ENCODE assay signal across 8 mouse cellular contexts in genomic region chr5:29036636-29037035, GRCm38 (mm10).
DNase-seq lines count a peak whose midpoint lies in the region; ATAC-seq lines count a peak whose summit lies in the region.

No protein-coding gene starts in this region.

- H3K27me3 ChIP-seq in kidney, embryonic 16.5 days (ENCODE audit: insufficient read depth, low read length), result no peaks in the 10 kb centered on the region

- no peak overlapping the region for H3K27ac ChIP-seq in kidney, embryonic 16.5 days (ENCODE audit: low read length)

- no peaks in the 10 kb centered on the region for H3K4me1 ChIP-seq in kidney, embryonic 16.5 days (ENCODE audit: insufficient read depth, low read length)

- ATAC-seq in kidney, embryonic 16.5 days (ENCODE audit: low FRiP score, low TSS enrichment), result no peak
- no peak for ATAC-seq in monocyte, adult 5-6 weeks (replicated peaks; ENCODE audit: insufficient number of reproducible peaks, low FRiP score, low TSS enrichment, poor library complexity, severe bottlenecking)

- WGBS in kidney, embryonic 16.5 days, result 64% methylated on average over 20 of the region's 20 CpGs

- H3K4me3 ChIP-seq in kidney, embryonic 16.5 days (ENCODE audit: low read length), result no peak overlapping the region

- H3K9me3 ChIP-seq in kidney, embryonic 16.5 days (ENCODE audit: low read length), result no peaks in the 10 kb centered on the region

- no peak overlapping the region for H3K4me2 ChIP-seq in kidney, embryonic 16.5 days (replicated peaks; ENCODE audit: low read depth, low read length)

- no peaks in the 10 kb centered on the region for H3K36me3 ChIP-seq in kidney, embryonic 16.5 days (ENCODE audit: insufficient read depth, low read length)

- no peak overlapping the region for H3K9ac ChIP-seq in kidney, embryonic 16.5 days (replicated peaks; ENCODE audit: low read length)

- peak; percentile 35 for DNase-seq in kidney, adult 18-20 months
- DNase-seq in adipocyte (ENCODE audit: low spot score), result peak; percentile 8
- DNase-seq in embryo, embryonic 10.5 days (ENCODE audit: low spot score), result peak; percentile 62
- DNase-seq in layer of hippocampus, adult 9-11 months, result peak; percentile 50
- DNase-seq in mesoderm, embryonic 11.5 days (ENCODE audit: low read depth, low spot score), result peak; percentile 29
- no peak for DNase-seq in thymus, adult 18-20 months

Comparison
In these comparisons a context has a peak if more than half of its experiments do, and no peak if none do; other contexts are left out.
1. DNase-seq: peak in kidney, adult 18-20 months (single experiment), adipocyte (single experiment), embryo, embryonic 10.5 days (single experiment), layer of hippocampus, adult 9-11 months (single experiment) and mesoderm, embryonic 11.5 days (single experiment); none in thymus, adult 18-20 months (0 of 2).